Mouse (Mus musculus): ENCODE measurements around the gene Ddx43.

GRCm38 (mm10) chr9:78430486-78430885 is 34.9 kb downstream of the Ddx43 start:
- TF ChIP-seq CTCF (IDR thresholded peaks at IDR 0.05; ENCODE audit: borderline replicate concordance, control insufficient read depth, extremely low read depth, insufficient read depth, low read length, poor library complexity) (no peak), POLR2A (IDR thresholded peaks at IDR 0.05; ENCODE audit: control insufficient read depth, extremely low read depth, insufficient read depth, low read length, poor library complexity) (no peak)
